Mouse (Mus musculus) lung, adult 2 months (tissue): ENCODE data around the gene Pxdn.

Experiments used
- CTCF ChIP-seq: fragments of 200-500 bp; IDR thresholded peaks from 2 replicates; pipeline ENCODE4 v1.5.1; 2011; ENCODE audit warnings: mild to moderate bottlenecking, low read length, control low read depth; ENCODE audit not compliant: insufficient read depth
- POLR2A ChIP-seq: fragments of 200-500 bp; IDR thresholded peaks from 2 replicates; pipeline ENCODE4 v1.6.1; 2011; ENCODE audit warnings: low read depth, mild to moderate bottlenecking, control low read depth, low read length, borderline replicate concordance; ENCODE audit errors: extremely low read depth

DNA sequence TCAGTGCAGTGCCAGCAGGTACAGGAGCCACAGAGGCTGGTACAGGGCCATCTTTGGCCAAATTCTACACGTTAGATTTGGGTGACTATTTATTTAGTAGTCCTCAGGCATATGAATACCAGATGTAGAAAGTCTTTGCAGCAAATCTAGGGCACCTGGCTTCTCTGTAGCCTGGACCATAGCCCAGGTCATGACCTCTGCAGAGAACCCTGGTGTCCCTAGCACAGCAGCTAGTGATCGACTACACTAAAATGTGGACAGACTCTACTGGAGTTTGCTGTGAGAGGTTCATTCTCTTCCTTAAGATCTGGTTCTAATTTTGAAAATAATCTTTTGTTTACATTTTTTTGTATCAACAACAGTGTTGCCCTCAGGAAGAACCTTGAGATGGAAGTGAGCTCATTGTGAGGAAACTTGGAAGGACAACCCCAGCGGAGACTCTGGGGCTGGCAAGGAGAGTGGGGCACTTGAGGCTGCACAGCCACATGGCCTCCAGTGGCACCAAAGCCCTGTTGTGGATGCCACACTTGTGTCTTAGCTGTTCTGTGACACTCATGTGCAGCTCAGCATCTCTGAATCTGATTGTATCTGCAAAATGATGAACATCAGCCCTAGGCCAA, 90.4 kb downstream of the Pxdn start:
- TF ChIP-seq POLR2A, result no peak
- no peak for TF ChIP-seq CTCF
